Mouse (Mus musculus) heart, embryonic 10.5 days (tissue): ENCODE results near the gene Fam178b. TPM values are rescaled to one million over a fixed set of nuclear protein-coding genes. Genes with fewer than 3 reads are reported as not detected.
"Not testable (repeated sequence)": the region's sequence is repeated elsewhere in the genome, so short reads cannot be mapped to it uniquely, and the experiment has no call there.

ENCODE experiments used
- DNase-seq: peaks from one replicate; pipeline ENCODE4 v3.0.0-alpha.2; 2017; ENCODE audit warnings: low spot score
- H3K27ac ChIP-seq: fragments of 300-500 bp; sonication (generic); 2 replicates; pipeline ENCODE4 v1.5.1; 2016; ENCODE audit warnings: mild to moderate bottlenecking
- H3K27me3 ChIP-seq: fragments of 300-500 bp; sonication (generic); 2 replicates; pipeline ENCODE4 v1.6.1; 2016; ENCODE audit warnings: mild to moderate bottlenecking; ENCODE audit not compliant: poor library complexity, insufficient read depth, severe bottlenecking
- H3K36me3 ChIP-seq: fragments of 300-500 bp; sonication (generic); 2 replicates; pipeline ENCODE4 v1.6.1; 2016; ENCODE audit warnings: mild to moderate bottlenecking, moderate library complexity
- H3K4me1 ChIP-seq: fragments of 300-500 bp; sonication (generic); 2 replicates; pipeline ENCODE4 v1.6.1; 2016; ENCODE audit warnings: mild to moderate bottlenecking
- H3K4me3 ChIP-seq: fragments of 300-500 bp; sonication (generic); 2 replicates; pipeline ENCODE4 v1.5.1; 2016; ENCODE audit warnings: mild to moderate bottlenecking, moderate library complexity
- H3K9me3 ChIP-seq: fragments of 300-500 bp; sonication (generic); 2 replicates; pipeline ENCODE4 v1.6.1; 2016; ENCODE audit warnings: mild to moderate bottlenecking, moderate library complexity
- WGBS: fragments of 180-500 bp; shearing (Covaris S2); methylation state at CpG from one replicate; pipeline ENCODE4 v1.1.7; 2016; 5-methylcytosine and 5-hydroxymethylcytosine counted together
- polyA plus RNA-seq: library from polyadenylated mRNA; unstranded; fragments of >200 nt; fragmentation: Nextera tagmentation; extraction: Ambion mirVana; gene quantifications from 2 replicates; pipeline ENCODE4 v1.2.1, GENCODE M21; 2016

Fam178b gene
- polyA plus RNA-seq, 1 experiment from 2014 or later, result 1.8 TPM

DNA sequence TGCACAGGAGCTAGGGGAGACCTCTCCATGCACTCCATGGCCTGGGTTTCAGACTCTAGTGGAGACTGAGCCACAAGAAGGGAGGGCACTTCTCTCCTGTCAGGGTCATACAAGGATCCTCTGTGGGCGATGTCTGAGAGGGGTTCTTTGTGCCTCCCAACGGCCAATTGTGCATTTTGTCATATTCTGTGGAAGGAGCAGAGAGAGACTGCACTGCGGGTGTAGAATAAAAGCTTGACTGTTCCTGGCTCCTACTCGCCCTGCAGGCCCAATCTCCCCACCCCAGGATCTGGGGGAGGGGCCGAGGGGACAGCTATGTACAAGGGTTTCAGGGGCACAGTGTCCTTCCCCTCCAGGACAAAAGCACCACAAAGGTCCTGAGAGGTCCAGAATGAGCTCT, 49.1 kb downstream of the Fam178b start:
- Histone ChIP-seq H3K4me3 (no peak overlapping the region), H3K27me3 (no peaks in the 10 kb centered on the region), H3K36me3 (no peaks in the 10 kb centered on the region), H3K9me3 (no peaks in the 10 kb centered on the region), H3K27ac (0 out of 2 replicates have a peak overlapping the region, but pooled peaks have one; percentile 39), H3K4me1 (peaks cover 34% of the 10 kb centered on the region)
- no peak for DNase-seq
- WGBS, result 73% methylated on average over 5 of the region's 5 CpGs

DNA sequence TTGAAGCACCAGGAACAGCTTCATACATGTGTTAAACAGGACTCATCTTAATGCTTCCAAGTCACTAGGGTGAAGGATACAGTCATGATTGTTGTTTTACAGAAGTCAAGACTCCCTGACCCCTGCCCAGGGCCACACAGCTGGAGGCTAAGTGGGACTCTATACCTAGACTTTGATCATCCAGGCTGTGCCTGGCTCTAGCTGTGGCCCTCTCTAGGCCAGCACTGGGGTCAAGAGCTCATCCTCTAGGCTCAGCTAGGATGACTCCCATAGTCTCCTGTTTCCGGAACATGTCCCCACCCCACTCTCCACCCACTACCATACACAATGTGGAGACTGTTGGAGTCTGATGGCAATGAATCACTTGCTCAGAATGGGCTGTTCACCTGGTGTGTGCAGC, 50.1 kb downstream of the Fam178b start:
- Histone ChIP-seq H3K27me3 (no peaks in the 10 kb centered on the region), H3K9me3 (no peaks in the 10 kb centered on the region), H3K27ac (no peak overlapping the region), H3K4me1 (peaks cover 33% of the 10 kb centered on the region), H3K36me3 (no peaks in the 10 kb centered on the region), H3K4me3 (no peak overlapping the region)
- 86% methylated on average over 1 of the region's 1 CpGs for WGBS
- DNase-seq, result no peak

DNA sequence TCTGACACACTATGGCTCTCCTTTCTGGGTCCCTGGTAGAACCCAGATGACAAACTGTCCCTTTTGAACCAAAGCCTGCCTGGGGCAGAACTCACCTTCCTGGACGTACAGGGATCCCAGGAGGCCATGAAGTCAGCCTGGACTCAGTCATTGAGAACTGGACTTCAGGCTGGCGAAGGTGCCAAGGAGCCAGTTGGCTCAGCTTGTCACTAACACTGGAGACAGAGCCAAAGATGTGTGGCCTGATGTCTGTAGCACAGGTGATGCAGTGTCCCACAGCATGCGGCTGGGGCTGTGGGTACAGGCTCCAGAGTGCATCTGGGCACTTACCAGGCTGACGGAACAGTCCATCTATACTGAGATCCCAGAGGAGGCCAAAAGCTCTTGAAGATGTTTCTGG, 50.9 kb downstream of the Fam178b start:
- H3K4me1 ChIP-seq, result peaks cover 33% of the 10 kb centered on the region
- H3K36me3 ChIP-seq, result no peaks in the 10 kb centered on the region
- WGBS, result 92% methylated on average over 4 of the region's 4 CpGs
- H3K27ac ChIP-seq, result peak overlapping the region; percentile 59; the same call in 1 of the 2 replicates
- DNase-seq, result no peak
- no peaks in the 10 kb centered on the region for H3K9me3 ChIP-seq
- no peaks in the 10 kb centered on the region for H3K27me3 ChIP-seq
- no peak overlapping the region for H3K4me3 ChIP-seq

DNA sequence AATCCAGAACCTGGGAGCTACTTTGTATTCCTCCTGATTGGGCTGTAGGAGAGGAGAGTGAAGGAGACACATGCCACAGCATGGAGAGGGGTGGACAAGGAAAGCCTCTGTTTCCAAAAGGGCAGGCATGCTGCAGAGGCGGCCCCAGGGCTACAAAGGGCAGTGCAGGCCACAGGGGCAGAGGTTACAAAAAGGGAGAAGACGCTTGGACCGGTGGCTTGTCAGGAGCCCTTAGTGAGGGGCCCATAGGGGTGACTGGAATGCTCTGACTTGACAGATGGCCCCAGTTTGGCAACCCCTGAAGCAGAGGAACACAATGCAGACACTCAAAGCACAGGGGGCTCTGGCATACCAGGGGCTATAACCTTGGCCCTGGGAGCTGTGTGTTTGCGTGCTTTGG, 51.6 kb downstream of the Fam178b start:
- no peak for DNase-seq
- Histone ChIP-seq H3K27me3 (no peaks in the 10 kb centered on the region), H3K4me1 (peaks cover 29% of the 10 kb centered on the region), H3K27ac (peak overlapping the region; percentile 59; the same call in 1 of the 2 replicates), H3K36me3 (no peaks in the 10 kb centered on the region), H3K4me3 (no peak overlapping the region), H3K9me3 (no peaks in the 10 kb centered on the region)
- WGBS, result 41% methylated on average over 4 of the region's 4 CpGs

DNA sequence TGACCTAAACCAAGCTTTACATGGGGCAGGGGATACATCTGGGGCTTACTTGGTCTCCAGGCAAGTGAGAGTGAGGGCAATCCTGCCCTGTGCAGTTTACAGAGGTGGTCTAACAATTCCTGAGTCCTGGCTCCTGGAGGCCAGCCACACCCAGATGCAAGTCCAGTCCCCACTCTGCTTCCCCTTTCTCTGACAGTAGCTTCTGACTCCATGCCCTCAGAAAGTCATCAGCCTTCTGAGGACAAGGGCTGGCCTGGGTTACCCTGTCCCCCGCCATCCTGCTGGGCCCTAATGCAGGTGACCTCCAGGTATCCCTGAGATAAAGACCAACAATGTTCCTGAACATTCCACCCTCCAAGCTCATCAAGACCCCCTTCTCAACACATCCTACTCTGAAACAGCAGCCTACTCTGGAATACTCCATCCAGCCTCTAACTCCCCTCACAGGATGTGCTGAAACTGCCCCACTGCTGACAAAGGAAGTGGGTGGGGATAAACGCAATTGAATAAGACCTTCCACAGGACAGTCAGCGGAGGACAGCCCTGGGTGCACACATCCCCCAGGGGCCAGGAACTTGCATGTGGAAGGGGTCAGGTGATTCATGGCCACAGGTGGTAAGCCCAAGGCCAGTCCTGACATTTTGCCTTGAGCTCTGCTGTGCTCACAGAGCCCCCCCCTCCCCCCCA, 52.8 kb downstream of the Fam178b start:
- WGBS, result 63% methylated on average over 3 of the region's 3 CpGs
- Histone ChIP-seq H3K36me3 (no peaks in the 10 kb centered on the region), H3K27ac (no peak overlapping the region), H3K4me3 (no peak overlapping the region), H3K27me3 (no peaks in the 10 kb centered on the region), H3K4me1 (peaks cover 29% of the 10 kb centered on the region), H3K9me3 (no peaks in the 10 kb centered on the region)
- DNase-seq, result no peak

DNA sequence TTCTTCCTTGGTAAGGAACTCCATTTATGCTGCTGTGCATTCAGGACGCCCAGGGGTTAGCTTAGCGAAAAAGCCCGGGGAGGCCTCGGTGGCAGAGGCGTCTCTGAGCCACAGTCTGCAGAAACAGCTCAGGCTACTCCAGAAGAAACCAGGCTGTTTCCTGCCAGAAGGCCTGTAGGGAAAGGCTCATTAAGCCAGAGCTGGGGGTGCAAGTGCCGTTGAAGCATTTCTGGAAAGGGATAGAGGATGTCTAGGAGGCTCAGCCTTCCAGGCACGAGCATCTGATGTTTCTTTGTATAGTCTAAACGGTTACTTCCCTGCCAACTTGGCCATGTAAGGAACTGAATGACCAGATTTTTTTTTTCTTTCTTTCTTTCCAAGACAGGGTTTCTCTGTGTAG, 54.4 kb downstream of the Fam178b start:
- Histone ChIP-seq H3K4me3 (no peak overlapping the region), H3K4me1 (peaks cover 25% of the 10 kb centered on the region), H3K9me3 (no peaks in the 10 kb centered on the region), H3K27me3 (no peaks in the 10 kb centered on the region), H3K27ac (no peak overlapping the region), H3K36me3 (no peaks in the 10 kb centered on the region)
- no peak for DNase-seq
- 54% methylated on average over 8 of the region's 8 CpGs for WGBS

DNA sequence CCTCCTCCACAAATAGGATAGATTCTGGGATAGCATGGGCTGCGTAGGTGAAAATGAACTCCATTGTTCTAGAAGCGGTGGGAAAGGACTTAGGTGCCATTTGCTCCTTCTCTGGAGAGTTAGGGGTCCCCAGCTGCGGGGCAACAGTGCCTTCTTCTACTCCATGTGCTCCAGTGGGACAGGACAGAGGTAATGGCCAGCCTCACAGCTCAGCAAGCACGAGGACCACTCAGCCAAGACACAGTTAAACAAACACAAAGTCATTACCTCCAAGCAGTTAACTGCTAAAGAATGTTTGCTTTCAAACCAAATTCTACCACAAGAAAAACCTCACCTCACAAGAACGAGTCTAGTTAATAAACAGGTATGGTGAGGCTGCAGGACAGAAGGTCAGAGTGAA, 57.5 kb downstream of the Fam178b start:
- no peaks in the 10 kb centered on the region for H3K27me3 ChIP-seq
- 75% methylated on average over 5 of the region's 5 CpGs for WGBS
- H3K36me3 ChIP-seq, result no peaks in the 10 kb centered on the region
- H3K4me1 ChIP-seq, result 0 out of 2 replicates have a peak, but pooled peaks cover 13% of the 10 kb centered on the region
- H3K9me3 ChIP-seq, result no peaks in the 10 kb centered on the region
- no peak overlapping the region for H3K4me3 ChIP-seq
- DNase-seq, result no peak
- no peak overlapping the region for H3K27ac ChIP-seq

DNA sequence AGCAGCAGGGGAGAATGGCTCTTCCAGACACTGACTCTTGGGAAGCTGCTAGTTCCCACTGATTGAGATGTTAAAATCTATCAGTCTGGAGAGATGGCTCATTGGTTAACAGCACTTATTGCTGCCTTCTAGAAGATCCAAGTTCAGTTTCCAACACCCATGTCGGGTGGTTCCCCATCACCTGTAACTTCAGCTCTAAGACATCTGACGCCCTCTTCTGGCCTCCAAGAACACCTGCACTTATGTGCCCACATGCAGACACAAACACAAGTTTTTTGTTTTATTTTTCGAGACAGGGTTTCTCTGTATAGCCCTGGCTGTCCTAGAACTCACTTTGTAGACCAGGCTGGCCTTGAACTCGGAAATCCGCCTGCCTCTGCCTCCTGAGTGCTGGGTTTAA, 67.0 kb downstream of the Fam178b start:
- not testable (repeated sequence) for H3K27ac ChIP-seq, H3K36me3 ChIP-seq, H3K27me3 ChIP-seq, H3K9me3 ChIP-seq, DNase-seq, H3K4me3 ChIP-seq
- peaks cover 15% of the 10 kb centered on the region; the same call in 1 of the 2 replicates for H3K4me1 ChIP-seq
- WGBS, result 74% methylated on average over 5 of the region's 5 CpGs

DNA sequence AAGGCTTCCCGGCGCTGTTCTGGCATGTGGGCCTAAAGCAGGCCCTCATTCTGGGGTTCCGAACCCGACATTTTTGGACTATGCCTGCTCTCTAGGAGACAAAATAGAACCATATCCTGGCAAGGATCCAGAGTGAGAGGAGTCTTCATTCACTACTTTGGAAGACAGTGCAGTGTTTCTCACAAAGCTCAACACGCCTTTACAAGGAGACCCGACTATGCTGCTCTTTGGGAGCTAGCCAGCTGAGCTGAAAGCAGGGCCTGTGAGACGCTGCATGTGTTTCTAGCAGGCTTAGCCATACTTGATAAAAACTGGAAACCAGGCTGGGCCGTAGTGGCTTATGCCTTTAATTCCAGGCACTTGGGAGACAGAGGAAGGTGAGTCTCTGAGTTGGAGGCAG, 67.8 kb downstream of the Fam178b start:
- Histone ChIP-seq H3K27me3 (no peaks in the 10 kb centered on the region), H3K36me3 (no peaks in the 10 kb centered on the region), H3K9me3 (no peaks in the 10 kb centered on the region), H3K27ac (no peak overlapping the region), H3K4me1 (peaks cover 12% of the 10 kb centered on the region; the same call in 1 of the 2 replicates), H3K4me3 (no peak overlapping the region)
- 82% methylated on average over 8 of the region's 8 CpGs for WGBS
- DNase-seq, result no peak

DNA sequence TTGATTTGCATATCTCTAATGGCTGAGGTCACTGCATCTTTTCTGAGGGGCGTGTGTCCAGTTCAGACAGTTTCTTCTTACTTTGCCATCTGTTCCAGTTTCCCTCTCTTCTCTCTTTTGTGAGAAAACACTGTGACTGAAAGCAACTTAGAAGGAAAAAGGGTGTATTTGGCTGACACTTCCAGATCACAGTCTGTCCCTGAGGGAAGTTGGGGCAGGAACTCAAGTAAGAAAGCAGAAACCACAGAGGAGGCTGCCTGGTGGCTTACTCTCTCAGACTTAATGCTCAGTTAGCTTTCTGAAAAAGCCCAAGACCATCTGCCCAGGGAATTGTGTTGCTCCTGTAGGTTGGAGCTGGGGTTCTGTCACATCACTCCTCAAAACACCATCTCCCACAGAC, 68.4 kb downstream of the Fam178b start:
- no peaks in the 10 kb centered on the region for H3K36me3 ChIP-seq
- DNase-seq, result no peak
- WGBS, result 78% methylated on average over 1 of the region's 1 CpGs
- no peak overlapping the region for H3K27ac ChIP-seq
- peaks cover 12% of the 10 kb centered on the region; the same call in 1 of the 2 replicates for H3K4me1 ChIP-seq
- H3K9me3 ChIP-seq, result no peaks in the 10 kb centered on the region
- H3K4me3 ChIP-seq, result no peak overlapping the region
- H3K27me3 ChIP-seq, result no peaks in the 10 kb centered on the region

DNA sequence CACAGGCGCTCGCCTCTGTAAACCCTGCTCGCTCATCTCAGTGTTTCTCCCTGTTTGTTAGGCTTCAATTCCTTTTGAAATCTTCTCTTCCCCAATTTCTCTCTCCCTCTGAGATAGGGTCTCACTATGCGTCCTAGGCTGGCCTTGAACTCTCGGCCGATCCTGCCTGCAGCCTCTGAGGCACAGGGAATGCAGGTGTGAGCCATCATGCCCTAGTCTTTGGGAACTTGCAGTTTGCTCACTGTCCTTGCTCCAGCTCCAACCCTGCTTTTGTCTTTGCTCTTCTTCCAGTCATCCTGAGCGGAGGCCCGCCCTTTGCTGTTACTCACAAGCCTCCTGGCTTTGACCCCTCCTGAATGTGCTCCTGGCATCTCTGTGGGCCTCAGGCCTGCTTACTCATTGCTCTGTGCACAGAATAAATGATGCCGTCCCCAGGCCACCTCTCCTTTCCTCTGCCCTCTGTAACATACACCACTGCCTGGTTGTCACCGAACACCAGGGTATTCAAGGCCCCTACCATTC, 69.5 kb downstream of the Fam178b start:
- WGBS, result 92% methylated on average over 10 of the region's 10 CpGs
- Histone ChIP-seq H3K4me1 (peaks cover 18% of the 10 kb centered on the region; the same call in 1 of the 2 replicates), H3K4me3 (no peak overlapping the region), H3K9me3 (no peaks in the 10 kb centered on the region), H3K27ac (no peak overlapping the region), H3K36me3 (no peaks in the 10 kb centered on the region), H3K27me3 (no peaks in the 10 kb centered on the region; the same call in 1 of the 2 replicates)
- no peak for DNase-seq

DNA sequence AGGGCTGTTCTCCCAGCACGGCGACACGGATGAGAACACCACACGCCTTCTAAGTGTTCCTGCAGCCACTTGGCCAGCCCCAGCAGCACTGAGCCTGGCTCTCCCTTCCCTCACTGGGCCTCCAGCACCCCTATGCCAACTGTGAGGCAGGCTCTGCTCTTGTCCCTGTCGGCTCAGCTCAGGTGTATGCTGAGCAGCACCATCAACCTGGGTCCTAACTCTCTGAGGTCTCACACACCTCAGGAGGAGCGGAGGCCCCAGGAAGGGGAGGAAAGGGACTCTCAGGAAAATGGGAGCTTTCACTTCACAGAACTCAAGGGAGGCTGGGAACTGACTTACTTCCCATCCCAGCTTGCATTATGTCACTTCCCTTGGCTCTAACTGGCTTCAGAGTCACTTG, 70.6 kb downstream of the Fam178b start:
- Histone ChIP-seq H3K27me3 (no peaks in the 10 kb centered on the region; the same call in 1 of the 2 replicates), H3K4me1 (peaks cover 25% of the 10 kb centered on the region; the same call in 1 of the 2 replicates), H3K27ac (no peak overlapping the region; the same call in 1 of the 2 replicates), H3K36me3 (no peaks in the 10 kb centered on the region), H3K9me3 (no peaks in the 10 kb centered on the region), H3K4me3 (no peak overlapping the region)
- DNase-seq, result no peak
- 83% methylated on average over 6 of the region's 6 CpGs for WGBS

DNA sequence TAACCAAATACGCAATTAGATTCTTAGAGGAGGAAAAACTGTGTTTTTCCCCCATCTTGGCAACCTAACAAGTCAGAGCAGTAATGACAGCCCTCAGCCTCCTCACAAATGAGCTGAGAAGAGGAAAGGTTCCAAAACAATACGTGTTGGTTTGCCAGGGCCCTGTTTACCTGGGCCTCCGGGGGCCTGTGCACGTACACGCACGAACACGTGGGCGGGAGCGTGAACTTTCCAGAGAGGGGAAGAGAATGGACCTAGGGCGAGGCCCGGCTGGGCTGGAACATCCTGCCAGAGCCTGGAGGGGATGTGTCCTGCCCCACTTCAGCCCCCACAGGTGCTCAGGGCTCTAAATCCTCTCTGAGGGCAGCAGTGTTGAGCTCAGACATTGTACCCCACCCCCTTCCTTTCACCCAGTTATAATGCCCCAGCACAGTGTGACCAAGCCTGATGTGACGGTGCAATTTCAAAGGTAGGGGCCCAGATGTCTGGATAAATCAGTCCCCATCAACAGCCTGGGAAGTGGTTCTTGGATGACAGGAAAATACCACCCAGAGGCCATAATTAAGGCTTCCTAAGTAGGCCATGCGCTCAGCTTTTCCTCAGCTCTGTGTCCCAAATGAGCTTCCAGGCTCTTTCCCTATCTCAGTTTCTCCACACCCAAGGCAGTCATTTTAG, 71.4 kb downstream of the Fam178b start:
- Histone ChIP-seq H3K36me3 (no peaks in the 10 kb centered on the region), H3K27ac (0 out of 2 replicates have a peak overlapping the region, but pooled peaks have one; percentile 47), H3K9me3 (no peaks in the 10 kb centered on the region), H3K4me3 (no peak overlapping the region), H3K4me1 (peaks cover 31% of the 10 kb centered on the region; the same call in 1 of the 2 replicates), H3K27me3 (no peaks in the 10 kb centered on the region; the same call in 1 of the 2 replicates)
- no peak for DNase-seq
- WGBS, result 71% methylated on average over 13 of the region's 13 CpGs
